Mouse (Mus musculus) limb, embryonic 12.5 days (tissue): ENCODE measurements around the gene Fgf12. TPM values are rescaled to one million over a fixed set of nuclear protein-coding genes. Genes with fewer than 3 reads are reported as not detected.

Experiments used
- ATAC-seq: fragments of 200-750 bp; cut with Nextera tagmentation; 2 replicates; pipeline ENCODE4 v1.8.0; 2017; ENCODE audit warnings: low read depth, moderate TSS enrichment; ENCODE audit not compliant: insufficient number of reproducible peaks, insufficient read depth, low FRiP score, low TSS enrichment
- H3K27ac ChIP-seq: fragments of 300-500 bp; sonication (generic); 2 replicates; pipeline ENCODE4 v1.5.1; 2016; ENCODE audit warnings: mild to moderate bottlenecking, moderate library complexity
- H3K27me3 ChIP-seq: fragments of 300-500 bp; sonication (generic); 2 replicates; pipeline ENCODE4 v1.6.1; 2016; ENCODE audit warnings: mild to moderate bottlenecking, moderate library complexity
- H3K36me3 ChIP-seq: fragments of 300-500 bp; sonication (generic); 2 replicates; pipeline ENCODE4 v1.6.1; 2016; ENCODE audit warnings: mild to moderate bottlenecking, moderate library complexity
- H3K4me1 ChIP-seq: fragments of 300-500 bp; sonication (generic); replicated peaks from 2 replicates; pipeline ENCODE4 v1.6.1; 2016
- H3K4me2 ChIP-seq: fragments of 300-500 bp; sonication (generic); 2 replicates; pipeline ENCODE4 v1.6.1; 2016; ENCODE audit warnings: mild to moderate bottlenecking, moderate library complexity
- H3K4me3 ChIP-seq: fragments of 300-500 bp; sonication (generic); replicated peaks from 2 replicates; pipeline ENCODE4 v1.5.1; 2016; ENCODE audit warnings: mild to moderate bottlenecking
- H3K9ac ChIP-seq: fragments of 300-500 bp; sonication (generic); replicated peaks from 2 replicates; pipeline ENCODE4 v1.6.1; 2016; ENCODE audit warnings: mild to moderate bottlenecking, moderate library complexity
- H3K9me3 ChIP-seq: fragments of 300-500 bp; sonication (generic); 2 replicates; pipeline ENCODE4 v1.6.1; 2016; ENCODE audit warnings: mild to moderate bottlenecking, moderate library complexity
- WGBS: fragments of 180-500 bp; shearing (Covaris S2); methylation state at CpG from one replicate; pipeline ENCODE4 v1.1.7; 2016; 5-methylcytosine and 5-hydroxymethylcytosine counted together
- polyA plus RNA-seq: library from polyadenylated mRNA; unstranded; fragments of >200 nt; fragmentation: Nextera tagmentation; extraction: Ambion mirVana; gene quantifications from 2 replicates; pipeline ENCODE4 v1.2.1, GENCODE M21; 2016

Fgf12 gene
- polyA plus RNA-seq, 1 experiment from 2014 or later: 5.2 TPM

DNA sequence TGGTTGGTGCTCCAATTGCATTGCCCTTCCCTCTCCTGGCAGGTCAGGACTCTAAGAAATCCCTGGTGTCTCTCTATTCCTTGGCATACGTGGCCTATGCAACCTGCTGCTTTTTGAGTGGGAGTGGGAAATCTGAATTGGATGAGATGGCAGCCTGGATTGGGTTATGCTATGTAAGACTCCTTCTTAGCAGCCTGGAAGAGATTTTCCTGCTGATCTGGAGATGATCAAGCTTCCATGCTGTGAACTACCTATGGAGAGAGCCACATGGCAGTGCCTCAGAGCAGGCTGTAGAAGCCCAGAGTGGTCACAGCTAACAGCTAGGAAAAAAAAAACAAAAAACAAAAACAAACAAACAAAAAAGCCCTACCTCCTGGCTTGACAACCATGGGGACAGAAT, 277.3 kb downstream of the Fgf12 start:
- Histone ChIP-seq H3K27me3 (no peaks in the 10 kb centered on the region), H3K4me1 (no peaks in the 10 kb centered on the region), H3K36me3 (no peaks in the 10 kb centered on the region), H3K4me2 (no peak overlapping the region), H3K4me3 (no peak overlapping the region), H3K27ac (no peak overlapping the region), H3K9me3 (0 out of 2 replicates have a peak, but pooled peaks cover under 1% of the 10 kb centered on the region), H3K9ac (no peak overlapping the region)
- WGBS: 68% methylated on average over 1 of the region's 1 CpGs
- no peak for ATAC-seq

GRCm38 (mm10) chr16:28454821-28455220, 298.0 kb downstream of the Fgf12 start:
- no peak overlapping the region for H3K9ac ChIP-seq
- no peaks in the 10 kb centered on the region for H3K27me3 ChIP-seq
- no peak overlapping the region for H3K4me2 ChIP-seq
- H3K36me3 ChIP-seq: no peaks in the 10 kb centered on the region
- no peaks in the 10 kb centered on the region for H3K4me1 ChIP-seq
- H3K9me3 ChIP-seq: no peaks in the 10 kb centered on the region
- H3K4me3 ChIP-seq: no peak overlapping the region
- ATAC-seq: no peak
- WGBS: 73% methylated on average over 3 of the region's 3 CpGs
- H3K27ac ChIP-seq: no peak overlapping the region

- H3K4me1 ChIP-seq: peaks cover 13% of the 10 kb centered on the region
- ATAC-seq: peak; percentile 41; the same call in 1 of the 2 replicates
- peaks cover 59% of the 10 kb centered on the region for H3K27me3 ChIP-seq
- peak overlapping the region; percentile 73 for H3K4me3 ChIP-seq
- 1% methylated on average over 4 of the region's 6 CpGs for WGBS
- H3K27ac ChIP-seq: no peak overlapping the region
- H3K9me3 ChIP-seq: no peaks in the 10 kb centered on the region
- peak overlapping the region; percentile 97 for H3K4me2 ChIP-seq
- peak overlapping the region; percentile 70 for H3K9ac ChIP-seq
- H3K36me3 ChIP-seq: no peaks in the 10 kb centered on the region
Observed at GRCm38 (mm10) chr16:28447114-28447455, 305.8 kb downstream of the Fgf12 start.

DNA sequence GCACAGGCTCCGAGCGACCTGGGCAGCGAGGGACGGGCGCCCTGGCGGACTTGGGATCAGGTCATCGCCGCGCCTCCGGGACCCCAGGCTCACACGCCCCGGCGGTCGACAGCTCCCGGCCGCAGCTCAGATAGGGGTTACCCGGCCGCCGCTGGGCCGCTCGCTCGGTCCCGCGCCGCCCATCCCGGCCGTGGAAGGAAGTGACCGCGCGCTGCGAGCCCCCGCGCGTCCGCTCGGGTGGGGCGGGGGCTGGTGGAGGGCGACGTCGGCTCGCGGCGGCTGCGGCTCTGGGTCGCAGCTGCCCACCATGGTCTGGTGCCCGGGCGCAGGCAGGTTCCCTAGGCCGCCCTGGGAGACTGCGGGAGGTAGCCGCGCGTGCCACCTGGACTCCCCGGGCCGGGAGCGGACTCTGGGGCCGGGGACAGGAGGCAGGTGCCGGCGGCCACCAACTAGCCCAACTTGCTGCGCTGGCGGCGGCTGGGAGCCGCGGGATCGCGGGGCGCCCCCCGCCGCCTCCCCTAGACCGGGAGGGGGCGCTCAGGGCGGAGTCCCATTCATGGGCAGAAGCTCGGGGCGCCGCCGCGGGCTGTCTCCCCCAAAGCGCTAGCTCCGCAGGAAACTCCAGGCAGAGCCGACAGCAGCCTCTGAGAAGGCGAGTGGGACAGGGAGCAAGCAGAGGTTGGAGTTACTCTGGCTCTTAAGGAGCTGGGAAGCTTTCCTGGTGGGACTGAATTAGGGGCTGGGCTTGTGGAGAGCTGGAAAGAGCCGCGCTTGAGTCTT, 306.3 kb downstream of the Fgf12 start:
- peak overlapping the region; percentile 45; the same call in 1 of the 2 replicates for H3K27ac ChIP-seq
- under 1% methylated on average over 79 of the region's 82 CpGs for WGBS

GRCm38 (mm10) chr16:28445800-28446333, 307.0 kb downstream of the Fgf12 start:
- H3K9me3 ChIP-seq: no peaks in the 10 kb centered on the region
- no peaks in the 10 kb centered on the region for H3K36me3 ChIP-seq
- WGBS: under 1% methylated on average over 38 of the region's 42 CpGs
- ATAC-seq: no peak
- peaks cover 13% of the 10 kb centered on the region for H3K4me1 ChIP-seq
- peaks cover 60% of the 10 kb centered on the region for H3K27me3 ChIP-seq
- H3K4me3 ChIP-seq: peak overlapping the region; percentile 73
- H3K4me2 ChIP-seq: peak overlapping the region; percentile 97
- peak overlapping the region; percentile 70 for H3K9ac ChIP-seq
- H3K27ac ChIP-seq: peak overlapping the region; percentile 45; the same call in 1 of the 2 replicates

More for the DNA sequence above, 306.3 kb downstream of the Fgf12 start:
- ATAC-seq: peak; percentile 67
- Histone ChIP-seq H3K4me2 (peak overlapping the region; percentile 97), H3K27me3 (peaks cover 60% of the 10 kb centered on the region), H3K9me3 (no peaks in the 10 kb centered on the region), H3K36me3 (no peaks in the 10 kb centered on the region), H3K9ac (peak overlapping the region; percentile 70), H3K4me3 (peak overlapping the region; percentile 73), H3K4me1 (peaks cover 13% of the 10 kb centered on the region)

DNA sequence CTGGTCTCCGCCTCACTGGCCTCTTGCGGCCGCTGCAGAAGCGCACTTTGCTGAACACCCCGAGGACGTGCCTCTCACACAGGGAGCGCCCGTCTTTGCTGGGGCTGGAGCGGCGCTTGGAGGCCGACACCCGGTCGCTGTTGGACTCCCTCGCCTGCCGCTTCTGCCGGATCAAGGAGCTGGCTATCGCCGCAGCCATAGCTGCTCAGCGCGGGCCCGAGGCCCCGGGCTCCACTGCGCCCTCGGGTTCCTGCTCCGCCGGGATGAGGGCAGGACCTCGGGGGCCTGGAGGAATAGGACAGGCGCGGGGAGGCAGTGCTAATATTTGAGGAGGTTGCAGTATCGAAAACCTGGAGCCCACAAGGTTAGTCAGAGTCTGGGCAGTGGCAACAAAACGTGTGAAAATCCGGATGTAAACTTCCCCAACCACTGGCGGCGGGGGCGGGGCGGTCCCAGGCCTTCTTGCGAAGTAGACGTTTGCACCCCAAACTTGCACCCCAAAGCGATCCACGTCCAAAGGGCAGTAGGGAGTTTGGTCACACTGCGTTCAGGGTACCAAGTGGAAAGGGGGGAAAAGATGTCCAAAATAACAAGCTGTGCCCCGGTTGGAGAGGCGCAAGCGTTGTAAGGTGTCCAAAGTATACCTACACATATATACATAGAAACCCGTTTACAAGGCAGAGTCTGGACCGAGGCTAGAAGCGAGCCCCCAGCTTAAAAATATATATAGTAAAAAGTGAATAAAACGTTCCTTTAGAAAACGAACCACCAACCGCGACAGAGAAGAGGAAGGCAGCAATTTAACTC, 307.7 kb downstream of the Fgf12 start:
- ATAC-seq: peak; percentile 45; the same call in 1 of the 2 replicates
- Histone ChIP-seq H3K36me3 (no peaks in the 10 kb centered on the region), H3K27me3 (peaks cover 60% of the 10 kb centered on the region), H3K27ac (0 out of 2 replicates have a peak overlapping the region, but pooled peaks have one; percentile 17), H3K9me3 (no peaks in the 10 kb centered on the region), H3K4me3 (peak overlapping the region; percentile 73), H3K4me1 (peaks cover 13% of the 10 kb centered on the region), H3K4me2 (peak overlapping the region; percentile 97), H3K9ac (peak overlapping the region; percentile 70)
- under 1% methylated on average over 51 of the region's 51 CpGs for WGBS

DNA sequence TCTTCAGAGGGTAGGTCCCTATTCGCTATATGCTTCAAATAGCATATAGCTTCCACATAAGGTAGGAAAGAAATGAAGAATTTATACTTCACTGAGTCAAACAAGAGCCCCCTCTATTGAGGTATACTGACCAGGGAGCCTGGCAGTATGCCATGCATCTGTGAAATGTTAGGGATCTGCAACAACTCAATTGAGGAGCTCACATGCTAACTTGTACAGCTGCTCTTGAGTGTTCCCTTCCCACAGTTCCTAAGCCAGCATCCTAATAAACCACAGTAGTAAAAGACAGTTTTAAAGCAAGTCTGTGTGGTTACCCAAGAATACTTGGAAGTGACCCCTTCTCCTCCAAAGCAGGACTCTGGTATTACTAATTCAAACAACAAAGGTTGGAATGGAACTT, 331.3 kb downstream of the Fgf12 start:
- no peak overlapping the region for H3K4me2 ChIP-seq
- WGBS: 96% methylated on average over 1 of the region's 1 CpGs
- no peaks in the 10 kb centered on the region for H3K27me3 ChIP-seq
- 0 out of 2 replicates have a peak, but pooled peaks cover 2% of the 10 kb centered on the region for H3K4me1 ChIP-seq
- no peaks in the 10 kb centered on the region for H3K9me3 ChIP-seq
- no peak overlapping the region for H3K27ac ChIP-seq
- no peaks in the 10 kb centered on the region for H3K36me3 ChIP-seq
- H3K4me3 ChIP-seq: no peak overlapping the region
- ATAC-seq: no peak
- H3K9ac ChIP-seq: no peak overlapping the region

DNA sequence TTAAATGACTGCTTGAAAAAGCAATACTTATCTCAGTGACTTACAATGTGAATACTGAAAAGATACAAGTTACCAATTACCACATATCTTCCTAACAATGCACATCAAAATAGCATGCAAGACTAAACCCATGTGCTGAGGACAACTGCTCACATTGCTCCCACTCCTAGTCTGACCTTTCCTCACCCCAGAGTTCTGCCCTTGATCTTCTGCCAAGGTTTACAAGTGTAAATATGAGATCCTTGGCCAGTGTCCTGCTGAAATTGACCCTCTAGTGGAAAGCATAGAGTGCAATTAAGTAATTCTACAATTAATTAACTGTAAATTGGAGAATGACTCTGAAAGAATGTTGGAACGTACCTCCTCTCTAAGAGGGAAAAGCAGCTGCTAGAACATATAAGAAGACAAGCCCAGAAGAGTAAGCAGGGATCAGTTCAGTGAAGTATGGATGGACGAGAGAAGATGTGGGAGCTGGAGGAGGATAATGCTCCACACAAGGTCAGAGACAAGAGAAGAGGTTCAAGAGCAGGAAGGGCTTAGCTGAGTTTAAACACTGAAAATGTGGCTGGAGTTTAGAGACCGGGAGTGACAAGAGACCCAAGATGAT, 333.1 kb downstream of the Fgf12 start:
- 78% methylated on average over 3 of the region's 3 CpGs for WGBS
- Histone ChIP-seq H3K4me2 (no peak overlapping the region), H3K27ac (no peak overlapping the region), H3K9ac (no peak overlapping the region), H3K27me3 (no peaks in the 10 kb centered on the region), H3K4me1 (0 out of 2 replicates have a peak, but pooled peaks cover 2% of the 10 kb centered on the region), H3K4me3 (no peak overlapping the region), H3K9me3 (no peaks in the 10 kb centered on the region), H3K36me3 (no peaks in the 10 kb centered on the region)
- no peak for ATAC-seq

- H3K4me3 ChIP-seq: no peak overlapping the region
- H3K4me1 ChIP-seq: no peaks in the 10 kb centered on the region
- 67% methylated on average over 5 of the region's 5 CpGs for WGBS
- H3K9ac ChIP-seq: no peak overlapping the region
- no peaks in the 10 kb centered on the region for H3K9me3 ChIP-seq
- H3K27ac ChIP-seq: no peak overlapping the region
- H3K36me3 ChIP-seq: no peaks in the 10 kb centered on the region
- no peaks in the 10 kb centered on the region for H3K27me3 ChIP-seq
- H3K4me2 ChIP-seq: no peak overlapping the region
- ATAC-seq: no peak
Observed at GRCm38 (mm10) chr16:28411210-28411817, 341.6 kb downstream of the Fgf12 start.

DNA sequence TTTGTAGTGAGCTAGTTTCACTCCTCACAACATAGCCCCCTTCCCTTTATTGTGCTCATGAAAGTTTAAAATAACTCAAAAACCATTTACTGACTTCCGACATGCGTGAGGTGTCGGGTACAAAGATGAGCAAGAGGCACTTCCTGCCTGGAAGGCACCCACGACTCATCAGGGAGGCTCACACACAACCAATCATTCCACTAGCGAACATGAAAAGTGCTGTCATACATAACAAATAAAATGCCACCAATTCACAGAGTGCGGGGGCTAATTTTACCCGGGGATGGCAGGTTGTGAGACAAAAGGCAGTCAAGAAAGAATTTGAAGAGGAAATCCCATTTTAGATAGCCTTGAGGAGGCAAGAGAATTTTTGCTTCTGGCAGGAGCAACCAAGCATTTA, 344.6 kb downstream of the Fgf12 start:
- ATAC-seq: no peak
- no peaks in the 10 kb centered on the region for H3K9me3 ChIP-seq
- H3K9ac ChIP-seq: no peak overlapping the region
- 83% methylated on average over 7 of the region's 7 CpGs for WGBS
- H3K4me2 ChIP-seq: no peak overlapping the region
- no peaks in the 10 kb centered on the region for H3K36me3 ChIP-seq
- H3K27ac ChIP-seq: no peak overlapping the region
- no peaks in the 10 kb centered on the region for H3K27me3 ChIP-seq
- no peaks in the 10 kb centered on the region for H3K4me1 ChIP-seq
- H3K4me3 ChIP-seq: no peak overlapping the region
